14 mouse cellular contexts compared by ENCODE assay signal in genomic region chr7:119256916-119257315, GRCm38 (mm10).
"Had no signal": no experiment of that assay in that cellular context is flagged by ENCODE, and none has a peak within 500 bp of the region (broad histone marks: within the 10 kb centered on the region; RNA-seq: fewer than 3 reads in every experiment).

No protein-coding gene starts in this region.

- H3K4me3 ChIP-seq: lung, embryonic 15.5 days; megakaryocyte, embryonic 14.5 days; midbrain, embryonic 13.5 days; midbrain, embryonic 15.5 days; neural tube, embryonic 12.5 days; stomach, embryonic 15.5 days had no signal

- H3K4me1 ChIP-seq: lung, embryonic 15.5 days; megakaryocyte, embryonic 14.5 days; midbrain, embryonic 13.5 days; midbrain, embryonic 15.5 days; neural tube, embryonic 12.5 days; stomach, embryonic 15.5 days had no signal

- H3K27ac ChIP-seq: lung, embryonic 15.5 days; macrophage; midbrain, embryonic 13.5 days; midbrain, embryonic 15.5 days; neural tube, embryonic 12.5 days; stomach, embryonic 15.5 days; stomach, postnatal 0 days had no signal

- H3K27me3 ChIP-seq: lung, embryonic 15.5 days; megakaryocyte, embryonic 14.5 days; midbrain, embryonic 13.5 days; midbrain, embryonic 15.5 days; neural tube, embryonic 12.5 days; stomach, embryonic 15.5 days had no signal

- DNase-seq: lung, adult 2 months; lung, postnatal 14 days; lung, postnatal 36 days; right cerebral cortex, postnatal 14 days; thymus, postnatal 14 days; thymus, postnatal 36 days had no signal

- H3K36me3 ChIP-seq: lung, embryonic 15.5 days; midbrain, embryonic 13.5 days; midbrain, embryonic 15.5 days; neural tube, embryonic 12.5 days; stomach, embryonic 15.5 days had no signal
